Mouse (Mus musculus): ENCODE results near the gene Lif. TPM values are rescaled to one million over a fixed set of nuclear protein-coding genes. Genes with fewer than 3 reads are reported as not detected.

The Lif gene
- polyA plus RNA-seq (2012; rRNA removed), result 0.64 and 0.90 TPM in 2 replicates

DNA sequence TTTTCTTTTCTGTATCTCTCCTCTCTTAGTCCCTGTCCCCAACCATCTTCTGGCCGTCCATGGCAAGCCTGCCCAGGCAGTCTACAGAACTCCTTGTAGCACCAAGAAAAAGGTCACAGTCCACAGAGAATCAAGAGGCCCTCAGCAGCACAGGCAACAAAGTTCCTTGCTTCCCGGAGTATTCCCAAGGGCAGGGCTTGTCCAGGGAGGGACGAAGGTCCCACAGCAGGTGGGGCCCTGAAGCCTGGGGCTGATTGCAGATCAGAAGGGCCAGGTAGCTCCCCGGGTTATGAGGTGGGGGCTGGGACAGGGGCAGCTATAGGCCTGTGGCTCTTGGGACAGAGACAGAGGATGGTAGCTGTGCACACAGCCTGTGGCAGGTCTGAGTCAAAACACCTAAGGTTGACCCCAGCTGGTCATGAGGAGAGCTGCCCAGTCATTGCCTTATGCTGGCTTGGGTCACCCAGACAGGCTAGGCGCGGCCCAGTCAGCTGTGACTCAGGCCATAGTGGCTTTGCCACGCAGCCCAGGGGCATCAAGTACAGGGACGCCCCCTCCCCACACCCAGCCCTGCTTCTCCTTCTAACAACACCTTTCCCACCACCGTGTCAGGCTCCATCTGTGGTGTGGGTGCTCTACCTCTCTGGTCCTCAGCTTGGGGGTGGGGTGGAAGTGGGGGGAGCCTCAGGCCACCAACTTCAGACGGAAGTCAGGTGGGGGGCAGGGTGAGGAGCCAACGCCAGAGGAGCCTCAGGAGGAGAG, at the start of gene Lif:
Gene Lif (plus strand): TSS at position 712 of the 762 bp plus-strand sequence.
- no peak for TF ChIP-seq POLR2A (IDR thresholded peaks at IDR 0.05; ENCODE audit: extremely low read depth, insufficient read depth, low read length)
- TF ChIP-seq CTCF (IDR thresholded peaks at IDR 0.05; ENCODE audit: extremely low read depth, insufficient read depth, low read length), result no peak
- H3K4me3 ChIP-seq (ENCODE audit: insufficient read depth, low read length), result no peak within 1 kb of the TSS
- H3K4me1 ChIP-seq (ENCODE audit: control insufficient read depth, insufficient read depth, low read length), result no peaks in the 10 kb centered on the region
- no peak within 1 kb of the TSS for H3K27ac ChIP-seq (ENCODE audit: insufficient read depth, low read length)

DNA sequence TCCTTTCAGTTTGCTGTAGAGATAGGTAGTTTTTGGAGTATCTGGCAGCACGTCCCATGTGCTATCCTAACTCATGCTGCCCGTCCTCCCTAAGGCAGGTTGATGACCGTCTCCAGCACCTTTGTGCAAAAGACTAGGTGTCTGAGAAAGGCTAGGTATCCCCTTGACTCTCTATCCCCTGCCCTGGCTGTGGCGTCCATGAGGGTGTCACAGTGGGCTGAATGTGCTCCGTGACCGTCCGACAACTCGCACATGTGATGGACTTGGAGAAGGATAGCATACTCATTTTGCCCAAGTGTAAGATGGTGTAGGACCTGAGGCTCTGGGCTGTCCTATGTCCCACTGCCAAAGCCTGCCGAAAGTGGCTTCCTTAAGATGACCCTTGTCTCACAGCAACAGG, 49.7 kb upstream of the Lif start:
- H3K4me1 ChIP-seq (ENCODE audit: control insufficient read depth, insufficient read depth, low read length), result peaks cover 2% of the 10 kb centered on the region; the same call in 1 of the 2 replicates
- H3K27ac ChIP-seq (ENCODE audit: insufficient read depth, low read length), result no peak overlapping the region
- no peak for TF ChIP-seq POLR2A (IDR thresholded peaks at IDR 0.05; ENCODE audit: extremely low read depth, insufficient read depth, low read length)
- TF ChIP-seq CTCF (IDR thresholded peaks at IDR 0.05; ENCODE audit: extremely low read depth, insufficient read depth, low read length), result no peak
- no peak overlapping the region for H3K4me3 ChIP-seq (ENCODE audit: insufficient read depth, low read length)

DNA sequence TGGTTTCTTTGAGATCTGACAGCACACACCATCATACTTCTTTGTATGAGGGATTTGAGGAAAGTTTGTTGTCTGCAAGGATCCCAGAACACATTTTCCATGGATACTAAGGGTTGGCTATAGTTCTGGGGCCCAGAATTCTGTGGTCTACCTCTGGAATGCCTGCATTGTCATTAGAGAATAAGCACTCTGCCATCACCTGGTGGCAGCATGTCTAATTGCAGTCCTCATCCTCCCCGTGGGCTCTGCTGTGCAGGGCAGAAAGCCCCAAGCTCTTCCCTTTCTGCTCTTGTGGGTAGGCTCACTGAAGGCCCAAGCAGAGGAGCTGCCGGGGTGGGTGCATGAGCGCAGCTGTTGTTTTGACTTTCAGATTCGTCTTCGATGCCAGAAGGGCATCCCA, 47.8 kb upstream of the Lif start:
- Histone ChIP-seq H3K4me3 (ENCODE audit: insufficient read depth, low read length) (no peak overlapping the region), H3K4me1 (ENCODE audit: control insufficient read depth, insufficient read depth, low read length) (peaks cover 2% of the 10 kb centered on the region; the same call in 1 of the 2 replicates), H3K27ac (ENCODE audit: insufficient read depth, low read length) (no peak overlapping the region)
- TF ChIP-seq CTCF (IDR thresholded peaks at IDR 0.05; ENCODE audit: extremely low read depth, insufficient read depth, low read length) (no peak), POLR2A (IDR thresholded peaks at IDR 0.05; ENCODE audit: extremely low read depth, insufficient read depth, low read length) (no peak)

DNA sequence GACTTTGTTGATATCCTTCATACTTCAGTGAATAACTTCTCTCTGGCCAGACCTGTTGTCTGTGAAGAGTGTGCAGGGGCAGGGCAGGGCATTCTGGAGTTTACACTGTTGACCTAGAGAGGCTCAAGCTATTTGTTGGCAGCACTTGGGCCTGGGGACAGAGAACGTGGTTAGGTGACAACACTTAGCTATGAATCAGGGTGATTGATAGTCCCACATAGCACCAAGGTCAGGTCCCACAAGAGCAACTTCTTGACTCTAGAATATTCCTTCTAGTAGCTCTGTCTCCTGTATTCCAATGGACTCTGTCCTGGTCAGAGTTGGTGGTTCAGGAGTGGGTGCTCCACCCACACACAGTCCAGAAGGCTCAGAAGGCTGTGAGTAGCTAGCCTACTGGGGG, 46.6 kb upstream of the Lif start:
- Histone ChIP-seq H3K4me3 (ENCODE audit: insufficient read depth, low read length) (no peak overlapping the region), H3K4me1 (ENCODE audit: control insufficient read depth, insufficient read depth, low read length) (no peaks in the 10 kb centered on the region; the same call in 1 of the 2 replicates), H3K27ac (ENCODE audit: insufficient read depth, low read length) (no peak overlapping the region)
- no peak for TF ChIP-seq POLR2A (IDR thresholded peaks at IDR 0.05; ENCODE audit: extremely low read depth, insufficient read depth, low read length)
- TF ChIP-seq CTCF (IDR thresholded peaks at IDR 0.05; ENCODE audit: extremely low read depth, insufficient read depth, low read length), result no peak

DNA sequence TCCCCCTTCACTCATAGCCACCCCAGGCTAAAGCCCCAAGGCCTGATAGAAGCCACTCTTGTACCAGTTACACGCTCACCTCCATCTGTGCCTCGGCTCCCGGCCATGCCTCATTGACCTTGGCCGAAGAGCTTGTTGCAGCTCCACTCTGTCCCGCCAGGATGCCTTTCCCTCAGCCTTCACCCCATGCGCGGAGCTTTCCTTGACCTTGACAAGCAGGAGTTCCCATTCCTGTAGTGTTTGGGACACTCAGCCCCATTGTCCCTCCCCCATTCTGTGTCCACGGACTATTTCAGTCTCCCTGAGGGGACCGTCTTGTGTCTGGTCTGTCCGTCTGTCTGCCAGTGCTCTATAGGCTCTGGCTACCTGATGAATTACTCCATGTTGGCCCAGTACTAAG, 44.2 kb upstream of the Lif start:
- Histone ChIP-seq H3K4me3 (ENCODE audit: insufficient read depth, low read length) (no peak overlapping the region), H3K27ac (ENCODE audit: insufficient read depth, low read length) (no peak overlapping the region), H3K4me1 (ENCODE audit: control insufficient read depth, insufficient read depth, low read length) (no peaks in the 10 kb centered on the region)
- no peak for TF ChIP-seq CTCF (IDR thresholded peaks at IDR 0.05; ENCODE audit: extremely low read depth, insufficient read depth, low read length)
- no peak for TF ChIP-seq POLR2A (IDR thresholded peaks at IDR 0.05; ENCODE audit: extremely low read depth, insufficient read depth, low read length)

DNA sequence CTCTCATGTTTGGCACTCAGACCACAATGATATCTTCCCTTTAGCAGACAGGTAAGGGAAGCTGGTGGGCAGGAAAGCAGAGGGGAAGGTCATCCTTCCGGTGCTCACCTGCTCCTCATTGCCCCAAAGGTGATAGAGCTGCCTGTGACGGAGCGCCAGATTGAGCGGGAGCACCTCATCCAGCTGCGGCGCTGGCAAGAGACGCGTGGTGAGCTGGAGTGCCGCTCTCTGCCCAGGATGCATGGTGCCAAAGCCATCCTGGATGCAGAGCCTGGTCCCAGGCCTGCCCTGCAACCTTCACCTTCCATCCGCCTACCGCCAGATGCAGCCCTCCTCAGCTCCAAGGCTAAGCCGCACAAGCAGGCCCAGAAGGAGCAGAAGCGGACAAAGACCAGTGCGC, 42.8 kb upstream of the Lif start:
- Histone ChIP-seq H3K4me1 (ENCODE audit: control insufficient read depth, insufficient read depth, low read length) (no peaks in the 10 kb centered on the region), H3K4me3 (ENCODE audit: insufficient read depth, low read length) (no peak overlapping the region), H3K27ac (ENCODE audit: insufficient read depth, low read length) (no peak overlapping the region)
- TF ChIP-seq CTCF (IDR thresholded peaks at IDR 0.05; ENCODE audit: extremely low read depth, insufficient read depth, low read length) (no peak), POLR2A (IDR thresholded peaks at IDR 0.05; ENCODE audit: extremely low read depth, insufficient read depth, low read length) (no peak)

DNA sequence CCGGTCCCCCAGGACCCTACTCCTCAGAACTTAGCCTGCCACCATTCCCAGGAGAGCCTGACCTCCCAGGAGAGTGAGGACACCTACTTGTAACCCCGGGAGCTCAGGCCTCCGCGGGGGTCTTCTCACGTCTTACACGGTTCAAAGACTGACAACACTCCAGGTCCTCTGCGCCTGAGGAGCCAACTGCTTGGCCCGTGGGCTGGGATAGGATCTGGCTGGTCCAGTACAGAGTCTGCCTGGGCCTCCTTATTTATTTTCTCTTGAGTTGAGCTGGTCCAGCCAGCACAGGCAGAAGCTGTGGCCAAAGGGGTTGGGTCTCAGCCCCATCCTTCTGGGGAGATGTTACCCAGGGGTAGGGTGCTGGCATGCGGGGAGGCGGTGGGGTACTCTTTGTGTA, 42.3 kb upstream of the Lif start:
- Histone ChIP-seq H3K4me1 (ENCODE audit: control insufficient read depth, insufficient read depth, low read length) (no peaks in the 10 kb centered on the region), H3K27ac (ENCODE audit: insufficient read depth, low read length) (no peak overlapping the region), H3K4me3 (ENCODE audit: insufficient read depth, low read length) (no peak overlapping the region)
- TF ChIP-seq CTCF (IDR thresholded peaks at IDR 0.05; ENCODE audit: extremely low read depth, insufficient read depth, low read length) (no peak), POLR2A (IDR thresholded peaks at IDR 0.05; ENCODE audit: extremely low read depth, insufficient read depth, low read length) (no peak)

DNA sequence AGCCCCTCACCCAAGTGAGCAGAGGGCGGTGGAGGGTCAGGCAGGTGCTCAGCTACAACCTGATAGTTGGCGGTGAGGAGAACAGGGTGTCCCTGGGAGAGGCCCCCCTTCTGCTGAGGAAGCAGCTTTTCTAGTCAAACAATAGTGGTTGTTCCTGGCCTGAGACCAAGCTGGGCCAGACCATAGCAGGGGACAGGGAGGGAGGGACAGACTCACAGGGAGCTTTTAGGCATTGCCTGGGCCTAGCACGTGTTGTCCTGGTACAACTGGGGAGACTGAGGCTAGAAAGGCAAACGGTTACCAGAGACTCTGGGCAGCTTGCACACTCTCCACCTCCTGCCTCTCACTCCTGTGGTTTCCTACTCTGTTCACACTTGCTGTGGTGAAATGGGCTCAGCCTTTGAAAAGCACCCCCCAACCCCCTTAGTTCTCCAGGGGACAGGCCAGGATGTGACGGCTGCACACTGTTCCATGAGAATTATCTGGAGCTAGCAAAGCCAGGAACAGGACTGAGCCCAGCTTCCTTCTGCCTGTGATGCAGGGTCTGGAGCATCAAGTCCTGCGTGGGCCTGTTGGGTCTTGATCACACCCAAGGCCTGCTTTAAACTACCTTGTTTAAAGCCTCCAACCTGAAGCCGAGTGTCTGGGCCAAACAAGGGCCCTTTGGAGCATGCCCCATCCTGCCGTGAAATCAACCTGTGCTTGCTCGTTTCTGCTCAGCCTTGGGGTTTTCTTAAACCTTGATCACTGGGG, 40.9 kb upstream of the Lif start:
- H3K4me1 ChIP-seq (ENCODE audit: control insufficient read depth, insufficient read depth, low read length), result no peaks in the 10 kb centered on the region
- H3K27ac ChIP-seq (ENCODE audit: insufficient read depth, low read length), result peak overlapping the region; percentile 67
- TF ChIP-seq POLR2A (IDR thresholded peaks at IDR 0.05; ENCODE audit: extremely low read depth, insufficient read depth, low read length), result no peak
- no peak for TF ChIP-seq CTCF (IDR thresholded peaks at IDR 0.05; ENCODE audit: extremely low read depth, insufficient read depth, low read length)
- no peak overlapping the region for H3K4me3 ChIP-seq (ENCODE audit: insufficient read depth, low read length)

DNA sequence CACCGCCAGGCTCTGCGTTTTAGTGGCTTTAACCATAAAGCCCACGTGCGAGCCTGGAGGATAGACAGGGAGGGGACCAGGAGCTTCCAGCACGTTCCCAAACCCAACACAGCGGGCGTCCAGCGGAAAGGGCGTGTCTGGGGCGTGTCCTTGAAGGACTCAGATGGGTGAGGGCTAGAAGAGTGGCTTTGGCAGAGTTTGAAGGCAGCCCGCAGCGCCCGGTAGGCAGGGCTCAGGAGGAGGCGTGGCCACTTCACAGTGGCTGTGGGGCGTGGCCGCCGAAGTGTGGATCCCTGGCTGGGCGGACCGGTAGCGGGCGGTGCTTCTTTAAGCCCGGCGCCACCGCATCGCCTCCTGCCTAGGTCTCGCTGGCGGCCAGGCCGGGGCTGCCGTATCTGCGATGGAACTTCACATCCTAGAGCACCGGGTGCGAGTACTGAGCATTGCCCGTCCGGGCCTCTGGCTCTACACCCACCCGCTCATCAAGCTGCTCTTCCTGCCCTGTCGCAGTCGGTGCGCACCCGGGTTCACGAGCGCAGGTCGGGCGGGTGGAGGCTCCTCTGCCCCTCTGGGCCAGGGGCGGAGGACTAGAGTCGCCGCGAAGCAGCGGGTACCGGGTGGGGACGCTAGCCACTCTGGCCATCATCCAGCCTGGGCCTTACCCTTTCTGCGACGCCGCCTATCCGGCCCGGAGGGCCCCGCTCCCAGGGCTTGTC, 39.3 kb upstream of the Lif start, which contains the start of gene Castor1:
Gene Castor1 (plus strand): TSS at position 312 of the 716 bp plus-strand sequence.
- Histone ChIP-seq H3K4me1 (ENCODE audit: control insufficient read depth, insufficient read depth, low read length) (no peaks in the 10 kb centered on the region), H3K4me3 (ENCODE audit: insufficient read depth, low read length) (peak within 1 kb of the TSS; percentile 18), H3K27ac (ENCODE audit: insufficient read depth, low read length) (peak within 1 kb of the TSS; percentile 89)
- TF ChIP-seq CTCF (IDR thresholded peaks at IDR 0.05; ENCODE audit: extremely low read depth, insufficient read depth, low read length), result no peak
- 0 out of 2 replicates have a peak, but pooled peaks have one; percentile 17 for TF ChIP-seq POLR2A (IDR thresholded peaks at IDR 0.05; ENCODE audit: extremely low read depth, insufficient read depth, low read length)

Measured in cortical plate, adult 2 months (tissue).